Mouse (Mus musculus) heart, adult 2 months (tissue): ENCODE measurements around the gene Dera.

Experiments used
- CTCF ChIP-seq: fragments of 200-600 bp; IDR thresholded peaks from 2 replicates; pipeline ENCODE4 v1.8.1; 2022; ENCODE audit warnings: antibody characterized with exemption, mild to moderate bottlenecking, moderate library complexity
- EP300 ChIP-seq: fragments of 200-500 bp; IDR thresholded peaks from 2 replicates; pipeline ENCODE4 v1.6.1; 2011; ENCODE audit warnings: low read depth, low read length, control low read depth; ENCODE audit not compliant: insufficient read depth

DNA sequence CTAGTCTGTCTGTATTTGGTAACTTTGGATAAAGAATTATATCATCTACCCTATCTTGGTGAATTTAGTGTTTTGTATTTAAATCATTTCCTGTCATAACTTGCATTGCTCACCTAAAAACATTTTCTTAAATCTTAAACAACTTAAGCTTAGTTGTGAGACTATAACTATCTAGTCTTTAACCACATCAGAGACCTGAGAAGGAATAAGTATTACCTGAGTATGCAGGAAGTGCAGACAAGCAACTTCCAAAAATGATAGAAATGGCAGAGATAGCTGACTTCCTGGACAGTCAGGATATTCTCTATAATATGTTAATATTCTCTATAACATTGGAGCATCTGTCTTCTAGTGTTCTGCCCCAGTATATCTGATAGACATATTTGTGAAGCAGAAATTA, 11.8 kb downstream of the Dera start:
- TF ChIP-seq EP300 = no peak
- TF ChIP-seq CTCF = no peak
